Mouse (Mus musculus): ENCODE measurements around the gene Ttc22. TPM values are rescaled to one million over a fixed set of nuclear protein-coding genes. Genes with fewer than 3 reads are reported as not detected.

Gene Ttc22
- polyA plus RNA-seq, 2 experiments: 5.9 to 6.9 TPM

DNA sequence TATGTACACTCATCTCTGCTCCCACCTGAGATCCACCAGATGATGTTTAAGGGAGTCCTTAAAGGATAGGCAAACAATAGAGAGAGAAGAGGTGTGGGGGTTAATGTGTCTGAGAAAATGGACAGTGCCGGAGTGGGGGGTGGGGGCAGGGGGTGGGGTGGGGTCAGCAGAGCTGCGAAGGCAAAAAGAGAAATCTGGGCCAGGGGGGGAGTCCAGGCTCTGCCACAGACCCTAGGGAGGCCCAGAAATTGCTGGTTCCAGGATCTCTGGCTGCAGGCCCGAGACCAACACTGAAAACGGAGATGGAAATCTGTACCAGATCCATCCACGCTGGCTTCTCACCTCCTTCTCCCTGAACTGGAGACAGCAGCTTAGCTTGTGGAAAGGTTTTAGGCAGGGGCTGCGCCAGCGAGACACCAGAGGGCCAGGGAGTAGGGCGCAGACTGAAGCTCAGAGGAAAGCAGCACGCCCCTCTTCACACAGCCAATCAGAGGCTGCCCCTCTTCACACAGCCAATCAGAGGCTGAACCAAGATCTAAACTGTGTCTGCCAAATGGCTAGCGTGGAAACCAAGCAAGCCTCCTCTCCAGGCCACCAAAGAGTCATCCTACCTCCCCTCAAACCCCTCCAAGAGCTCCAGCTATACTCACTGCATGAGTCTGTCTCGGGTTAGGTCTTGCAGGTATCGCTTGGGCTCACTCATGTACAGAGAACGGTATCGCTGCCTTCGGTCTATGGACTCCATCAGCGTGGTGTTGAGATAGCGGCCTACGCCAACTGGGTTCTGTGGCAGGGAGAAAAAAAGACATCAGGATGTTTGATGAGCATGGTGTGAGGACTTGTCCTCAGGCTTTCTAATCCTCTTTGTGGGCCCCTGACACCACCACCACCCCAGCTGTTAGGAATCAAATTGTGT, 15.3 kb upstream of the Ttc22 start:
- H3K4me2 ChIP-seq (replicated peaks; ENCODE audit: low read depth, low read length, severe bottlenecking): peak overlapping the region; percentile 29
- WGBS: 39% methylated on average over 18 of the region's 18 CpGs
- H3K27me3 ChIP-seq (ENCODE audit: control insufficient read depth, insufficient read depth, low read length): no peaks in the 10 kb centered on the region
- peaks cover 6% of the 10 kb centered on the region; the same call in 1 of the 2 replicates for H3K4me1 ChIP-seq (ENCODE audit: control insufficient read depth, insufficient read depth, low read length)
- H3K9me3 ChIP-seq (ENCODE audit: control insufficient read depth, low read length): peaks cover 4% of the 10 kb centered on the region; the same call in 1 of the 2 replicates
- peak; percentile 22 for DNase-seq (ENCODE audit: low spot score)
- H3K4me3 ChIP-seq (replicated peaks; ENCODE audit: low read length): peak overlapping the region; percentile 7; the same call in 1 of the 2 replicates
- ATAC-seq (ENCODE audit: low FRiP score, low read depth): peak; percentile 92
- H3K9ac ChIP-seq (ENCODE audit: low read depth, low read length, severe bottlenecking): no peak overlapping the region
- no peaks in the 10 kb centered on the region for H3K36me3 ChIP-seq (ENCODE audit: control insufficient read depth, insufficient read depth, low read length)
- TF ChIP-seq POLR2A (IDR thresholded peaks at IDR 0.05; ENCODE audit: borderline replicate concordance, extremely low read depth, insufficient read depth, insufficient read length): no peak
- no peak overlapping the region for H3K27ac ChIP-seq (replicated peaks; ENCODE audit: low read depth, low read length)

DNA sequence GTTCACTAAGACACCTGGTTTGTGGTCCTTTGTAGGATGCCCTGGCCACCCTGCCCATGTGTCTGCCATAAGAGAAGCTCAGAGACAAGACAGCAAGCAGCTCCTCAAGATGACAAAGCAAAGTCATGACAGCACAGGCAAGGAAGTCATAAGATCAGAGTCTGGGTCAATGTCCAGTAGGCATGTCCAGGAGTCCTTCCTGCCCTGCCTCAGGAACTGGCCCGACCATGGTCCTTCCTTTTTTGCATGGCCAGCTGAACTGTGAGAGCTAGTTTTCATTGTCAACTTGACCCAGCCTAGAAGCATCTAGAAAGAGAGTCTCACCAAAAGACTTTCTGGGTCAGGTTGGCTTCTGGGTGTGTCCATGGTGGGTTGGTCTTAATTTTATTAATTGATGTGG, 14.3 kb upstream of the Ttc22 start:
- Histone ChIP-seq H3K4me2 (replicated peaks; ENCODE audit: low read depth, low read length, severe bottlenecking) (no peak overlapping the region), H3K4me1 (ENCODE audit: control insufficient read depth, insufficient read depth, low read length) (peaks cover 6% of the 10 kb centered on the region; the same call in 1 of the 2 replicates), H3K27ac (replicated peaks; ENCODE audit: low read depth, low read length) (no peak overlapping the region), H3K36me3 (ENCODE audit: control insufficient read depth, insufficient read depth, low read length) (no peaks in the 10 kb centered on the region), H3K4me3 (replicated peaks; ENCODE audit: low read length) (no peak overlapping the region), H3K9me3 (ENCODE audit: control insufficient read depth, low read length) (peaks cover 4% of the 10 kb centered on the region; the same call in 1 of the 2 replicates), H3K9ac (ENCODE audit: low read depth, low read length, severe bottlenecking) (no peak overlapping the region), H3K27me3 (ENCODE audit: control insufficient read depth, insufficient read depth, low read length) (no peaks in the 10 kb centered on the region)
- no peak for DNase-seq (ENCODE audit: low spot score)
- no peak for TF ChIP-seq POLR2A (IDR thresholded peaks at IDR 0.05; ENCODE audit: borderline replicate concordance, extremely low read depth, insufficient read depth, insufficient read length)
- no peak for ATAC-seq (ENCODE audit: low FRiP score, low read depth)
- WGBS: 83% methylated on average over 1 of the region's 1 CpGs

DNA sequence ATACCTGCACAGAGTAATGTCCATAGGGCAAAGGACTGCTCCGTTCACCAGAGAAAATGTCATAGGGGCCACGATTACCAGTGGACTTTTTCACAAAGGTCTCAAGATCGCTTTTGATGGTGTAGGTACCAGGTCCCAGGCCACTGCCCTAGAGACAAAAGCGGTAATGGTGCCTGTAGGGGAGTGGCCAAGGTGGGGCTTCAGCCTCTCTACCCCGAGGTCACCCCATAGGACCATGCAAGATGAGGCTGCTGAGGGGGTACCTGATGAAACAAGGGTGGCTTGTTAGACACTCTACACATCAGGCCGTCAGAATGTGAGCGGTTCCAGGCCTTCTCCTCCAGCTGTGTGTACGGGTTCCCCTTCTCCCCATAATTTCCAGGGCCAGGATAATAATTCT, 9.1 kb upstream of the Ttc22 start:
- WGBS: 73% methylated on average over 8 of the region's 8 CpGs
- H3K36me3 ChIP-seq (ENCODE audit: control insufficient read depth, insufficient read depth, low read length): no peaks in the 10 kb centered on the region
- no peak for TF ChIP-seq POLR2A (IDR thresholded peaks at IDR 0.05; ENCODE audit: borderline replicate concordance, extremely low read depth, insufficient read depth, insufficient read length)
- ATAC-seq (ENCODE audit: low FRiP score, low read depth) (no peak), DNase-seq (ENCODE audit: low spot score) (no peak)
- H3K9ac ChIP-seq (ENCODE audit: low read depth, low read length, severe bottlenecking): 0 out of 2 replicates have a peak overlapping the region, but pooled peaks have one; percentile 12
- peaks cover 4% of the 10 kb centered on the region; the same call in 1 of the 2 replicates for H3K4me1 ChIP-seq (ENCODE audit: control insufficient read depth, insufficient read depth, low read length)
- no peak overlapping the region for H3K27ac ChIP-seq (replicated peaks; ENCODE audit: low read depth, low read length)
- no peaks in the 10 kb centered on the region for H3K27me3 ChIP-seq (ENCODE audit: control insufficient read depth, insufficient read depth, low read length)
- peaks cover 3% of the 10 kb centered on the region; the same call in 1 of the 2 replicates for H3K9me3 ChIP-seq (ENCODE audit: control insufficient read depth, low read length)
- no peak overlapping the region for H3K4me3 ChIP-seq (replicated peaks; ENCODE audit: low read length)
- H3K4me2 ChIP-seq (replicated peaks; ENCODE audit: low read depth, low read length, severe bottlenecking): no peak overlapping the region

DNA sequence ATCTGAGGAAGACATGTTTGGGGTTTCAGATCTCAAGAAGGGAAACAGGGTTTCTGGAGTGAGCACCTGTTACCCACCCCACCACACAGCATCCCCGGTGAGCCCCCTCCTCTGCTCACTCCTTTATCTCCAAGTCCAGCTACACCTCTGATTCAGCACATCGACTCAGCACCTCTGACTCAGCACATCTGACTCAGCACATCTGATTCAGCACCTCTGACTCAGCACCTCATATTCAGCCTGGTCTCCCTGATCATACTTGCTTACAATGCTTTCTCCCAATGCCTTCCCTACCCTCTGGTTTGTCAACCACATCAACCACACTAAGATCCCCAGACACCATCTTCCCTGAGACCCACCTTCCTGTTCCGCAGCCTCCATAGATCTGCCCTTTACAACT, 8.7 kb upstream of the Ttc22 start:
- Histone ChIP-seq H3K27ac (replicated peaks; ENCODE audit: low read depth, low read length) (no peak overlapping the region), H3K27me3 (ENCODE audit: control insufficient read depth, insufficient read depth, low read length) (no peaks in the 10 kb centered on the region), H3K4me3 (replicated peaks; ENCODE audit: low read length) (no peak overlapping the region), H3K4me2 (replicated peaks; ENCODE audit: low read depth, low read length, severe bottlenecking) (no peak overlapping the region), H3K4me1 (ENCODE audit: control insufficient read depth, insufficient read depth, low read length) (peaks cover 4% of the 10 kb centered on the region; the same call in 1 of the 2 replicates), H3K9me3 (ENCODE audit: control insufficient read depth, low read length) (no peaks in the 10 kb centered on the region), H3K9ac (ENCODE audit: low read depth, low read length, severe bottlenecking) (no peak overlapping the region), H3K36me3 (ENCODE audit: control insufficient read depth, insufficient read depth, low read length) (no peaks in the 10 kb centered on the region)
- no peak for ATAC-seq (ENCODE audit: low FRiP score, low read depth)
- DNase-seq (ENCODE audit: low spot score): no peak
- WGBS: 75% methylated on average over 3 of the region's 3 CpGs
- TF ChIP-seq POLR2A (IDR thresholded peaks at IDR 0.05; ENCODE audit: borderline replicate concordance, extremely low read depth, insufficient read depth, insufficient read length): no peak

DNA sequence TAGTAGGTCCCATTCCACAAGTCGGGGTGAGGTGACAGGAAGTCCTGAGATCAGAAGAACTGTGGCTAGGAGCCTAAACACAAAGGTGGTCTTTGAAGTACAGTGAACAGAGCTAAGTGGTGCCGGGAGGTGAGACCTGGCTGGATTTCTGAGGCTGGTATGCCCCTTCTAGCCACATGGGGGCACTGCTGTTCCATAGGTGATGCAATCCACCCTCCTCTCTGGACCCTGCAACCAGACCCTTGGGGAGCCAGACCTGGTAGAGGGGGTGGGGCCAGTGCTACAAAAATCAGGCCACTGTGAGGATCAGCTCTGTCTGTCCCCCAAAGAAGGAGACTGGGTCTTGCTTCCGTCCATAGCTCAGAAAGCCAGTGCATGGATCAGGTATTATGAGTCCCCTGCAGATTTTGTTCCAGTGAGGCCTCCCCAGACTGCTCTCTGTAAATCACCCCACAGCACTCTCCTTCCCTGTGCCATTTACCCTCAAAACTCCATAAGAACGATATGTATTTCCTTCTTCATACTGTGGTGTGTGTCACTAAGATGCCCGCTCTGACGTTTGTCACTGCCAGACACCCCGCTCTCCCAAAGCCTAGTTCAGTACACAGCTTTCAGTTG, 7.9 kb upstream of the Ttc22 start:
- no peaks in the 10 kb centered on the region for H3K36me3 ChIP-seq (ENCODE audit: control insufficient read depth, insufficient read depth, low read length)
- no peak overlapping the region for H3K4me2 ChIP-seq (replicated peaks; ENCODE audit: low read depth, low read length, severe bottlenecking)
- no peaks in the 10 kb centered on the region for H3K27me3 ChIP-seq (ENCODE audit: control insufficient read depth, insufficient read depth, low read length)
- H3K9me3 ChIP-seq (ENCODE audit: control insufficient read depth, low read length): no peaks in the 10 kb centered on the region
- ATAC-seq (ENCODE audit: low FRiP score, low read depth) (peak; percentile 61), DNase-seq (ENCODE audit: low spot score) (peak; percentile 71)
- peaks cover 4% of the 10 kb centered on the region; the same call in 1 of the 2 replicates for H3K4me1 ChIP-seq (ENCODE audit: control insufficient read depth, insufficient read depth, low read length)
- H3K9ac ChIP-seq (ENCODE audit: low read depth, low read length, severe bottlenecking): no peak overlapping the region
- 41% methylated on average over 7 of the region's 7 CpGs for WGBS
- TF ChIP-seq POLR2A (IDR thresholded peaks at IDR 0.05; ENCODE audit: borderline replicate concordance, extremely low read depth, insufficient read depth, insufficient read length): no peak
- no peak overlapping the region for H3K27ac ChIP-seq (replicated peaks; ENCODE audit: low read depth, low read length)
- no peak overlapping the region for H3K4me3 ChIP-seq (replicated peaks; ENCODE audit: low read length)

Measured in limb, embryonic 14.5 days (tissue).